Mouse (Mus musculus): ENCODE measurements at regions not wholly inside any gene's neighbourhood (a gene's known extent, or its start where the extent isn't known, plus 50 kb on each side); places are given as distances from the start of the nearest gene placed in this dataset.
"Not testable (repeated sequence)": the region's sequence is repeated elsewhere in the genome, so short reads cannot be mapped to it uniquely, and the experiment has no call there.

- Histone ChIP-seq H3K9ac (ENCODE audit: low read depth, low read length) (no peak overlapping the region), H3K27me3 (ENCODE audit: control insufficient read depth, insufficient read depth, low read length) (no peaks in the 10 kb centered on the region), H3K79me2 (replicated peaks; ENCODE audit: control insufficient read depth, insufficient read depth, low read length) (no peaks in the 10 kb centered on the region), H3K27ac (no peak overlapping the region), H3K4me1 (ENCODE audit: control insufficient read depth, insufficient read depth, low read length) (no peaks in the 10 kb centered on the region), H3K36me3 (ENCODE audit: control insufficient read depth, insufficient read depth, low read length) (no peaks in the 10 kb centered on the region), H3K4me3 (no peak overlapping the region)
- TF ChIP-seq POLR2A (IDR thresholded peaks at IDR 0.05; ENCODE audit: insufficient read depth, low read depth, low read length) (no peak), CTCF (IDR thresholded peaks at IDR 0.05) (no peak), EP300 (IDR thresholded peaks at IDR 0.05; ENCODE audit: insufficient read depth, low read depth, low read length) (no peak)
- DNase-seq: no peak
- intact Hi-C loops (cut with DNase I): no loop called here
- WGBS: 78% methylated on average over 3 of the region's 3 CpGs
These were observed 267.1 kb downstream of the Kif2b start for GRCm38 (mm10) chr11:91310212-91310742.

- H3K27ac ChIP-seq: no peak overlapping the region
- no peak overlapping the region for H3K9ac ChIP-seq (ENCODE audit: low read depth, low read length)
- no peaks in the 10 kb centered on the region for H3K4me1 ChIP-seq (ENCODE audit: control insufficient read depth, insufficient read depth, low read length)
- no peaks in the 10 kb centered on the region for H3K79me2 ChIP-seq (replicated peaks; ENCODE audit: control insufficient read depth, insufficient read depth, low read length)
- 66% methylated on average over 10 of the region's 10 CpGs for WGBS
- no peak for DNase-seq
- no peak overlapping the region for H3K4me3 ChIP-seq
- H3K27me3 ChIP-seq (ENCODE audit: control insufficient read depth, insufficient read depth, low read length): no peaks in the 10 kb centered on the region
- TF ChIP-seq POLR2A (IDR thresholded peaks at IDR 0.05; ENCODE audit: insufficient read depth, low read depth, low read length) (no peak), EP300 (IDR thresholded peaks at IDR 0.05; ENCODE audit: insufficient read depth, low read depth, low read length) (no peak), CTCF (IDR thresholded peaks at IDR 0.05) (peak; percentile 40)
- intact Hi-C loops (cut with DNase I): no loop called here
- no peaks in the 10 kb centered on the region for H3K36me3 ChIP-seq (ENCODE audit: control insufficient read depth, insufficient read depth, low read length)
These were observed 287.9 kb downstream of the Kif2b start for GRCm38 (mm10) chr11:91289194-91290123.

- Histone ChIP-seq H3K79me2 (replicated peaks; ENCODE audit: control insufficient read depth, insufficient read depth, low read length) (no peaks in the 10 kb centered on the region), H3K36me3 (ENCODE audit: control insufficient read depth, insufficient read depth, low read length) (no peaks in the 10 kb centered on the region)
- intact Hi-C loops (cut with DNase I): no loop called here
These were observed 291.0 kb downstream of the Kif2b start for GRCm38 (mm10) chr11:91286376-91286775.

GRCm38 (mm10) chr11:91262216-91262615, 315.1 kb downstream of the Kif2b start:
- no peak for DNase-seq
- H3K4me1 ChIP-seq (ENCODE audit: control insufficient read depth, insufficient read depth, low read length): no peaks in the 10 kb centered on the region
- no peaks in the 10 kb centered on the region for H3K27me3 ChIP-seq (ENCODE audit: control insufficient read depth, insufficient read depth, low read length)
- no peaks in the 10 kb centered on the region for H3K79me2 ChIP-seq (replicated peaks; ENCODE audit: control insufficient read depth, insufficient read depth, low read length)
- intact Hi-C loops (cut with DNase I): no loop called here
- H3K36me3 ChIP-seq (ENCODE audit: control insufficient read depth, insufficient read depth, low read length): no peaks in the 10 kb centered on the region
- WGBS: 30% methylated on average over 4 of the region's 4 CpGs
- no peak overlapping the region for H3K27ac ChIP-seq
- H3K9ac ChIP-seq (ENCODE audit: low read depth, low read length): no peak overlapping the region
- no peak overlapping the region for H3K4me3 ChIP-seq
- TF ChIP-seq EP300 (IDR thresholded peaks at IDR 0.05; ENCODE audit: insufficient read depth, low read depth, low read length) (no peak), POLR2A (IDR thresholded peaks at IDR 0.05; ENCODE audit: insufficient read depth, low read depth, low read length) (no peak), CTCF (IDR thresholded peaks at IDR 0.05) (no peak)

More at GRCm38 (mm10) chr11:91286376-91286775, 291.0 kb downstream of the Kif2b start:
- no peaks in the 10 kb centered on the region for H3K27me3 ChIP-seq (ENCODE audit: control insufficient read depth, insufficient read depth, low read length)
- no peak overlapping the region for H3K4me3 ChIP-seq
- no peak overlapping the region for H3K27ac ChIP-seq
- no peak for TF ChIP-seq POLR2A (IDR thresholded peaks at IDR 0.05; ENCODE audit: insufficient read depth, low read depth, low read length)
- TF ChIP-seq CTCF (IDR thresholded peaks at IDR 0.05): no peak
- no peak for TF ChIP-seq EP300 (IDR thresholded peaks at IDR 0.05; ENCODE audit: insufficient read depth, low read depth, low read length)
- H3K9ac ChIP-seq (ENCODE audit: low read depth, low read length): no peak overlapping the region
- H3K4me1 ChIP-seq (ENCODE audit: control insufficient read depth, insufficient read depth, low read length): no peaks in the 10 kb centered on the region
- no peak for DNase-seq

DNA sequence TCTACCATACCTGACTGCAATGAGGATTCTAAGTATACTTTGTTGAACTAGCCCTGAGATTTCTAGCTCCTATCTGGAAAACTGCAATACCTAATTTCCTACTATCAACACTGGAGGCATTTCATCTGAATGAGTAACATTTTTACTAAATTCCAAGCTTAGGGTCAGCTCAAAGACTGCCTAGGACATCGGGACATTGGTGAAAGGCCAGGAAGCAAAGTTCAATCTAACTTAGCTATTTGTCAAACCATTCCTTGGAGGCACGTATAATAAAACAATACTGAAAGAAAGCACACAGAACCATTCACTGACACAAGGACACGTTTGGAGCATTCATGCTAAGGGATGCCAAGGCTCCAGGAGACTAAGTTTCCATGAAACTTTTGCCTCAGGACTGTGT, 335.3 kb downstream of the Kif2b start:
- H3K79me2 ChIP-seq (replicated peaks; ENCODE audit: control insufficient read depth, insufficient read depth, low read length); H3K27ac ChIP-seq; H3K36me3 ChIP-seq (ENCODE audit: control insufficient read depth, insufficient read depth, low read length); H3K9ac ChIP-seq (ENCODE audit: low read depth, low read length); H3K4me3 ChIP-seq; intact Hi-C loops (cut with DNase I); H3K27me3 ChIP-seq (ENCODE audit: control insufficient read depth, insufficient read depth, low read length); H3K4me1 ChIP-seq (ENCODE audit: control insufficient read depth, insufficient read depth, low read length); DNase-seq: not testable (repeated sequence)
- WGBS: 49% methylated on average over 3 of the region's 3 CpGs

GRCm38 (mm10) chr11:91216158-91216557, 361.2 kb downstream of the Kif2b start:
- Histone ChIP-seq H3K36me3 (ENCODE audit: control insufficient read depth, insufficient read depth, low read length) (no peaks in the 10 kb centered on the region), H3K27ac (no peak overlapping the region), H3K27me3 (ENCODE audit: control insufficient read depth, insufficient read depth, low read length) (no peaks in the 10 kb centered on the region), H3K4me1 (ENCODE audit: control insufficient read depth, insufficient read depth, low read length) (no peaks in the 10 kb centered on the region), H3K9ac (ENCODE audit: low read depth, low read length) (no peak overlapping the region), H3K4me3 (no peak overlapping the region), H3K79me2 (replicated peaks; ENCODE audit: control insufficient read depth, insufficient read depth, low read length) (no peaks in the 10 kb centered on the region)
- no peak for TF ChIP-seq POLR2A (IDR thresholded peaks at IDR 0.05; ENCODE audit: insufficient read depth, low read depth, low read length)
- TF ChIP-seq CTCF (IDR thresholded peaks at IDR 0.05): no peak
- no peak for TF ChIP-seq EP300 (IDR thresholded peaks at IDR 0.05; ENCODE audit: insufficient read depth, low read depth, low read length)
- intact Hi-C loops (cut with DNase I): no loop called here
- 100% methylated on average over 1 of the region's 1 CpGs for WGBS
- no peak for DNase-seq

Measured in heart, adult 2 months (tissue).